Mouse (Mus musculus): ENCODE measurements around the gene Mapk12. TPM values are rescaled to one million over a fixed set of nuclear protein-coding genes. Genes with fewer than 3 reads are reported as not detected.

Gene Mapk12
- total RNA-seq (2014; rRNA removed) (2.4 and 3.3 TPM in 2 replicates), polyA plus RNA-seq (2012; rRNA removed) (1.6 and 2.1 TPM in 2 replicates)

DNA sequence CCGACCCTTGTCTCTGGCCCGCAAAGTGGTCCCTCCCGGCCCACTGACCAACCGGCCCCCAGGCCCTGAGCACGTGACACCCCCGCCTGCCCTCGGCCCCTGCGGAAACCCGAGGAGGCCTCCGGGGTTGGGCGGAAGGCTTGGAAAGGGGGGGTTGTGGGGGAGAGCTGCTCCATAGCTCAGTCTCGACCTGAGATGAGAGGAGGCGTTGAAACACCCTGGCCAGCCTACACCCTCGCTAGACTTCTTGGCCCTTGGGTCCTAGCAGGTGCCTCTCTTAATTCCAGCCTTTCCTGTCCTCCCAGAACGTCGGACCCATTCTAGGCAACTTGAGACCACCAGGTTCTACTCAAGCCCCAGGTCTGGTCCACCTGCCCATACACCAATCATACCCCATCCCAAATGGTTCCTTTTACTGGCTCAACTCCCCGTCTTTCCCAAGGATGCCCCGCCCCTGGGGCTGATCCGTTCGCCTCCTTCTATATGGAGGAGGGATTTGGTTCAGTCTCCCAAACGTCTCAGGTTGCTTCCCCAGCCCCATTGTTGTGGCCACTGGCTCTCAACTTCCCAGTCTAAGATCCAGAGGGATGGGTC, at the start of gene Mapk12:
Mapk12 (minus strand) TSS at position 45 of the 594 bp plus-strand sequence.
- H3K27me3 ChIP-seq (ENCODE audit: control insufficient read depth, insufficient read depth, low read length) = 0 out of 2 replicates have a peak, but pooled peaks cover 2% of the 10 kb centered on the region

DNA sequence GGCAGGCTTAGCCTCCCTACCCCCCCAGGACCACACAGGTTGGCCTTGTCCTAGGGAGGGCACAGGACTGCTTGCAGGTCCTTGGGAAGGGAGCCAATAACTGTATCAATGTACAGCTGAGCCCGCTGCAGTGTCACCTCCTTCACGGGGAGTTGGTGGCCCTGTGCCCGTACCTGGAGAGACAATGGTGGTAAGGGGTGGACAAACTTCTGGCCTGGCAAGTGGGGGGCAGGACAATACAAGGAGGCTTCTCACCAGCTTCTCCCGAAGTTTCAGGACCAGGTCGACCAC, 44.4 kb upstream of the Mapk12 start:
- H3K4me1 ChIP-seq (ENCODE audit: control insufficient read depth, insufficient read depth, low read length) = peaks cover 3% of the 10 kb centered on the region; the same call in 1 of the 2 replicates
- H3K36me3 ChIP-seq (ENCODE audit: control insufficient read depth, insufficient read depth, low read length) = no peaks in the 10 kb centered on the region
- no peaks in the 10 kb centered on the region for H3K27me3 ChIP-seq (ENCODE audit: control insufficient read depth, insufficient read depth, low read length)
- DNase-seq (ENCODE audit: extremely low read depth, low read depth, low spot score) = no peak
- no peak for TF ChIP-seq CTCF (IDR thresholded peaks at IDR 0.05; ENCODE audit: low read depth, low read length)
- no peak for TF ChIP-seq POLR2A (IDR thresholded peaks at IDR 0.05; ENCODE audit: extremely low read depth, insufficient read depth, low read length)
- H3K4me3 ChIP-seq (ENCODE audit: insufficient read depth, low read depth, low read length) = no peak overlapping the region
- 91% methylated on average over 5 of the region's 5 CpGs for WGBS
- H3K9ac ChIP-seq (ENCODE audit: low read depth, low read length) = no peak overlapping the region
- H3K79me2 ChIP-seq (ENCODE audit: control insufficient read depth, insufficient read depth, low read length) = peaks cover 6% of the 10 kb centered on the region; the same call in 1 of the 2 replicates
- no peak overlapping the region for H3K27ac ChIP-seq (replicated peaks; ENCODE audit: insufficient read depth, low read depth, low read length)

More for the DNA sequence above, at the start of gene Mapk12:
- Histone ChIP-seq H3K4me3 (ENCODE audit: insufficient read depth, low read depth, low read length) (peak within 1 kb of the TSS; percentile 79), H3K27ac (replicated peaks; ENCODE audit: insufficient read depth, low read depth, low read length) (peak within 1 kb of the TSS; percentile 59), H3K36me3 (ENCODE audit: control insufficient read depth, insufficient read depth, low read length) (no peaks in the 10 kb centered on the region), H3K9ac (ENCODE audit: low read depth, low read length) (peak within 1 kb of the TSS; percentile 84), H3K79me2 (ENCODE audit: control insufficient read depth, insufficient read depth, low read length) (no peaks in the 10 kb centered on the region), H3K4me1 (ENCODE audit: control insufficient read depth, insufficient read depth, low read length) (no peaks in the 10 kb centered on the region)
- no peak for TF ChIP-seq POLR2A (IDR thresholded peaks at IDR 0.05; ENCODE audit: extremely low read depth, insufficient read depth, low read length)
- no peak for TF ChIP-seq CTCF (IDR thresholded peaks at IDR 0.05; ENCODE audit: low read depth, low read length)
- no peak for DNase-seq (ENCODE audit: extremely low read depth, low read depth, low spot score)
- 2% methylated on average over 21 of the region's 21 CpGs for WGBS

DNA sequence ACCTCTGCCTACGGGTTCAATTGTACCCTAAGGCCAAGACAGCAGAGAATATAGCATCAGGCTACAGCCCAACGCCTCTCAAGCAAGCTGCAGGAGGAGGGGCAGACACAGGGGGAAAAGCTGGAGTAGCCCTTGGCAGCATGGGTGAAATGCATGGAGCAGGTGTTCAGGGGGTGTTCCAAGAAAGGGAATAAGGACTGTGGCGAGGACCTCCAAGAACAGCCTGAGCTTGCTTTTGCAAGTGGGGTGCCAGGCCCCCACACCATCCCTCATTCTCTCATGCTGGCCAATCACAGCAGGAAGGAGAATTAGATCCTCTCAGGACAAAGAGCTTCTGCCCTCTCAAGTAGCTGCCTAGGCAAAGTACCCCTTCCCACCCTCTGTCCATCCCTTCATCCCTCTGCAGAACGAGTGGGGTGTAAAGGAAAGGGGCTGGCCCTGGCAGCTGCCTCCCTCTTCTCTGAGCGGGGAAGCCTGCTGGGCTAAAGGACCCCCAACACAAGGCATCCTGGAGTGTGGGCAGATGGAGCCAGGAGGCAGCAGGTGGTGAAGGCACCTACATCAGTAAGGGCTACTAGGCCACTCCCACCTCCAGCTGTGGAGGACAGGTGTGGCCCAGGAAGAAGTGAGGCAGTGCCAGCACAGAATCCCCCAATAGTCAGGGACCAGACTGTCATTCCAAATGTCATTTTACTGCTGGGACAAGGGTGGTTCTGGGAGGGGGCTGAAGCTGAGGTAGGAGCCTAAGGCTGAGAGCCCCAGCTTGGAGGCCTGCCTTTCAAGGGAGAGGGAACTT, 43.8 kb upstream of the Mapk12 start:
- peaks cover 3% of the 10 kb centered on the region; the same call in 1 of the 2 replicates for H3K4me1 ChIP-seq (ENCODE audit: control insufficient read depth, insufficient read depth, low read length)
- peaks cover 6% of the 10 kb centered on the region; the same call in 1 of the 2 replicates for H3K79me2 ChIP-seq (ENCODE audit: control insufficient read depth, insufficient read depth, low read length)
- H3K4me3 ChIP-seq (ENCODE audit: insufficient read depth, low read depth, low read length) = no peak overlapping the region
- no peak overlapping the region for H3K9ac ChIP-seq (ENCODE audit: low read depth, low read length)
- DNase-seq (ENCODE audit: extremely low read depth, low read depth, low spot score) = no peak
- 96% methylated on average over 5 of the region's 5 CpGs for WGBS
- no peaks in the 10 kb centered on the region for H3K36me3 ChIP-seq (ENCODE audit: control insufficient read depth, insufficient read depth, low read length)
- TF ChIP-seq CTCF (IDR thresholded peaks at IDR 0.05; ENCODE audit: low read depth, low read length) (no peak), POLR2A (IDR thresholded peaks at IDR 0.05; ENCODE audit: extremely low read depth, insufficient read depth, low read length) (no peak)
- no peak overlapping the region for H3K27ac ChIP-seq (replicated peaks; ENCODE audit: insufficient read depth, low read depth, low read length)
- no peaks in the 10 kb centered on the region for H3K27me3 ChIP-seq (ENCODE audit: control insufficient read depth, insufficient read depth, low read length)

DNA sequence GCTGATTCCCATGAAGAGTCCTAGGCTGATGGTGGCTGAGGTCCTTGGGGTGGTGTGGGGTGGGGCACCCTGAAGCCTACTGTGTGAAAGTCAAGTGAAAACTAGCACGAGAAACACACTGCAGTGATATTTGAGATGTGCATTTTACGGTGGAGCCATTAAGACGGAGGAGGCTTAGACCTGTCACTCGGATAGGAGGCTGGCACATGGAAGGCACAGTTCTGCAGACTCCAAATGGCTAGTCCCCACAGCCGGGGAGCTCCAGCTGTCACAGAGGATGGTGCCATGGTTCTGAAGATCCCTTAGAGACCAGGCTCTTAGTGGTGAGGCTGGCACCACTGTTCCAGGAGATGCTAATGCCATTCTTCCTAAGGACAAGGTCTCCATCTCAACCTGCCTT, 42.3 kb upstream of the Mapk12 start:
- Histone ChIP-seq H3K27me3 (ENCODE audit: control insufficient read depth, insufficient read depth, low read length) (no peaks in the 10 kb centered on the region), H3K79me2 (ENCODE audit: control insufficient read depth, insufficient read depth, low read length) (peaks cover 6% of the 10 kb centered on the region; the same call in 1 of the 2 replicates), H3K36me3 (ENCODE audit: control insufficient read depth, insufficient read depth, low read length) (no peaks in the 10 kb centered on the region), H3K9ac (ENCODE audit: low read depth, low read length) (no peak overlapping the region), H3K4me3 (ENCODE audit: insufficient read depth, low read depth, low read length) (no peak overlapping the region), H3K27ac (replicated peaks; ENCODE audit: insufficient read depth, low read depth, low read length) (no peak overlapping the region), H3K4me1 (ENCODE audit: control insufficient read depth, insufficient read depth, low read length) (peaks cover 11% of the 10 kb centered on the region)
- WGBS = 90% methylated on average over 5 of the region's 5 CpGs
- TF ChIP-seq POLR2A (IDR thresholded peaks at IDR 0.05; ENCODE audit: extremely low read depth, insufficient read depth, low read length) (no peak), CTCF (IDR thresholded peaks at IDR 0.05; ENCODE audit: low read depth, low read length) (no peak)
- DNase-seq (ENCODE audit: extremely low read depth, low read depth, low spot score) = no peak

DNA sequence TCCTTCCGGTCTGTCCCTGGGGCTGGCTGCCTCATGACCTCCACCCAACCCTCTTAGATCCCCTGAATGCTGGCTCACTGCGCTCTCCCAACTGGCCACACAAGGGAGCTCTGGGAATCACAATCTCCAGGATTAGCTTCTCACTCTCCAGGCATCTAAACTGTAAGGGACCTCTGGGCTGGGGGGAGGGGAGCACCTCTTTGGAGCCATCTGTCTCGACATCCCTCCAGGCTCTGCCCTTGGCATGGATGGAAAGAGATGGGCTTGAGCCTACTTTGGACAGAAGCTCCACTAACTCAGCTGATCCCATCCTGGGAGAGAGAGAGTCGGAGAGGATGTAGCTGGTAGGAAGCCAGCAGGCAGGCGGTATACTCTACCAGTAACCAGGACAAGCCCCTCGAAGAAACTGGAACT, 41.8 kb upstream of the Mapk12 start:
- Histone ChIP-seq H3K36me3 (ENCODE audit: control insufficient read depth, insufficient read depth, low read length) (no peaks in the 10 kb centered on the region), H3K4me1 (ENCODE audit: control insufficient read depth, insufficient read depth, low read length) (peaks cover 15% of the 10 kb centered on the region), H3K79me2 (ENCODE audit: control insufficient read depth, insufficient read depth, low read length) (peaks cover 6% of the 10 kb centered on the region; the same call in 1 of the 2 replicates), H3K4me3 (ENCODE audit: insufficient read depth, low read depth, low read length) (no peak overlapping the region), H3K9ac (ENCODE audit: low read depth, low read length) (no peak overlapping the region), H3K27ac (replicated peaks; ENCODE audit: insufficient read depth, low read depth, low read length) (no peak overlapping the region; the same call in 1 of the 2 replicates), H3K27me3 (ENCODE audit: control insufficient read depth, insufficient read depth, low read length) (no peaks in the 10 kb centered on the region)
- WGBS = 70% methylated on average over 6 of the region's 6 CpGs
- no peak for DNase-seq (ENCODE audit: extremely low read depth, low read depth, low spot score)
- 0 out of 2 replicates have a peak, but pooled peaks have one; percentile 25 for TF ChIP-seq CTCF (IDR thresholded peaks at IDR 0.05; ENCODE audit: low read depth, low read length)
- no peak for TF ChIP-seq POLR2A (IDR thresholded peaks at IDR 0.05; ENCODE audit: extremely low read depth, insufficient read depth, low read length)

Data from liver, adult 2 months (tissue).